Mouse (Mus musculus) myocyte (in vitro differentiated cells): ENCODE results near the gene Fbln2.

ENCODE experiments used
- MAX ChIP-seq: IDR thresholded peaks from one replicate; pipeline ENCODE4 v1.6.1; 2011; ENCODE audit warnings: low read depth, mild to moderate bottlenecking, control low read depth
- POLR2A ChIP-seq: IDR thresholded peaks from one replicate; pipeline ENCODE4 v1.6.1; 2011; ENCODE audit warnings: low read depth, mild to moderate bottlenecking, control low read depth, moderate library complexity; ENCODE audit not compliant: insufficient read length

DNA sequence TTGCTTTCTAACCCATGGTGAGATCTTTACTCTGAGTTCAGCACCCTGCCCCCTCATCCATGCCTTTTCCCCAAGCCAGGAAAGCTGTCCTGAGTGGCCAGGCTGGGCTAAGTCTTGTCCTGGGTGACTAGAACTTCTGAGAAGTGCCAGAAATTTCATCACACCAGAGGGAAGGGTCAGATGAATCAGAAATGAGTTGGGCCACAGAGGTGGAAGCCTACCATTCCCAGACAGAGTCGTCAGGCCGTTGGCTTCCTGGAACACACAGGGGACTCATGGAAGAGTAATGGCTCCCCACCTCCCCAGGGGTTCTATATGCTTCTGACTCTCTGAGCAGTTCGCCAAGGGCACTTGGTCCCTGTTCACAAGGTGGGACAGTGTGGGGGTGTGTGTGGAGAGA is 4.8 kb upstream of the Fbln2 start:
- no peak for TF ChIP-seq POLR2A
- TF ChIP-seq MAX, result no peak
